Mouse (Mus musculus): Measurements from ENCODE around the gene Plekhm3.

GRCm38 (mm10) chr1:64753109-64753508 is 203.5 kb downstream of the Plekhm3 start:
- TF ChIP-seq ZNF384 (IDR thresholded peaks at IDR 0.05; ENCODE audit: low read depth, low read length) (no peak), CHD2 (IDR thresholded peaks at IDR 0.05; ENCODE audit: low read depth, low read length) (no peak), HCFC1 (IDR thresholded peaks at IDR 0.05; ENCODE audit: borderline replicate concordance, insufficient read depth, low read length) (no peak), ZC3H11A (IDR thresholded peaks at IDR 0.05; ENCODE audit: borderline replicate concordance, low read depth, low read length) (no peak), MAFK (IDR thresholded peaks at IDR 0.05; ENCODE audit: insufficient read depth, low read depth, low read length) (no peak)
